Mouse (Mus musculus) T-cell, adult 2 months (primary cell): ENCODE measurements around the gene C2.
"Not testable (repeated sequence)": the region's sequence is repeated elsewhere in the genome, so short reads cannot be mapped to it uniquely, and the experiment has no call there.

Experiments
- DNase-seq: peaks from one replicate; pipeline ENCODE4 v3.0.0; 2022; ENCODE audit warnings: low spot score

The C2 gene

DNA sequence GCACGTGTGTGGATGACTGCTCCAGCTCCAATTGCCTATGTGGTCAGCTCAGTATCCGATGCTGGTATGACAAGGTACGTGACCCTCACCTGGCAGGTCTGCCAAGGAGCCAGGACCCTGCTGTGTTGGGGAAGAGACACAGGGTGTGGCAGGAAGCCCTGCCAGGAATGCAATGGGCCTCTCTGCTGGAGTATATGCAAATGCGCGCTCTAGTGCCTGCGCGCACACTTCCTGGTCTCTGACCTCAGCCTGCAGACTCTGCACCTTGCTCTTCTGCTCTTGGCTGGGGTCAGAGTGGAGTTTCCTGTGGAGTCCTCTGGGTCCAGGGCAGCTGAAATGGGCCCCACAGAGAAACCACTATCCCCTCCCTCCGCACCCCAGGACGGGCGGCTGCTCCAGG lies 12.9 kb upstream of the C2 start:
- DNase-seq, result no peak

DNA sequence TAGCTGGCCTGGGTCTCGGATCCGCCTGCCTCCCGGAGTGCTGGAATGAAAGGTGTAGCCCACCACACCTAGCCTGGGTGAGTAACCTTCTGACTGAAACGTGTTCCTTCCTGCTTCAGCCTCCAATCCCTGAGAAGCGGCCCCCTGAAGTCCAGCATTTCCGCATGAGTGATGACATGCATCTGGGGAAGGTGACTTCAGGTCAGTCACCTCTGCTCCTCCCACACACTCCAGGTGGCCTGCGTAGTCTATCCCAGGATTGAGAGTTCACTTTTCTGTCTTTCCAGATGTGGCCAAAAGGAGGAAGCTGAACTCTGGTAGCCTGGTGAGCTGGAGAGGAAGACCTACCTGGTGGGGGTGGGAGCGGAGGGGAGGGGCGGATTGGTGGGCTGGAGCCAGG lies 4.8 kb upstream of the C2 start:
- DNase-seq, result no peak

DNA sequence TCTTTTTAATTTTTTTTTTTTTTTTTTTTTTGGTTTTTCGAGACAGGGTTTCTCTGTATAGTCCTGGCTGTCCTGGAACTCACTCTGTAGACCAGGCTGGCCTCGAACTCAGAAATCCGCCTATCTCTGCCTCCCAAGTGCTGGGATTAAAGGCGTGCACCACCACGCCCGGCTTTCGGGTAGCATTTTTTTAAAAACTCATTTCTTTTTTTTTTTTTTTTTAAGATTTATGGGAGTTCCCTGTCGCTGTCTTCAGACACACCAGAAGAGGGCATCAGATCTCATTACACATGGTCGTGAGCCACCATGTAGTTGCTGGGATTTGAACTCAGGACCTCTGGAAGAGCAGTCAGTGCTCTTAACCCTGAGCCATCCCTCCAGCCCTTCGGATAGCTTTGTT lies 3.9 kb upstream of the C2 start:
- DNase-seq, result not testable (repeated sequence)

DNA sequence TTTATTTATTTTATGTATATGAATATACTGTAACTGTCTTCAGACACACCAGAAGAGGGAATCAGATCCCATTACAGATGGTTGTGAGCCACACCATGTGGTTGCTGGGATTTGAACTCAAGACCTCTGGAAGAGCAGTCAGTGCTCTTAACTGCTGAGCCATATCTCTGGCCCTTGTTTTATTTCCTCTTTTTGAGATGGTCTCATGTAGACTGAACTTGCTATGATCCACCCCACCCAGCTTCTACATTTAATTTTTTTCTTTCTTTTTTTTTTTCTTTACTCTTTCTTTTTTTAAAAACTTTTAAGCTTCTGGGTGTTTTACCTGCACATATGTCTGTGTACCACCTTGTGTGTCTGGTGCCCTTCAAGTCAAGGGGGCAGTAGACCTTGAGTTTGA lies 2.8 kb upstream of the C2 start:
- not testable (repeated sequence) for DNase-seq

DNA sequence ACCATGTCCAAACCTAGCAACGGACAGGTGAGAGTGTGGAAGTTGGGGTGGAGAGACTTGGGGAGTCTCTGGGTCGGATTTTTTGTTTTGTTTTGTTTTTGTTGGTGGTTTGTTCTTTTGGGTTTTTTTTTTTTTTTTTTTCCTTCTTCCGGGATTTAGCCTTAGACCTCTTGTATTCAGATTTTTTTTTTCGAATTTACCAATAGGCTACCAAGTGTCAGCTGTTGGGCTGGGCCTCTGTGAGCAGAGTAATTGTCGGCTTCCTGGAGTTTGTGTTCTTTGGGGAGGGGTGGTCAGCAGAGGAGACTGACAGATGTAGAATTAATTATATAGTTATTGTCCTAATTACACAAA lies 1.8 kb upstream of the C2 start:
- DNase-seq, result no peak

DNA sequence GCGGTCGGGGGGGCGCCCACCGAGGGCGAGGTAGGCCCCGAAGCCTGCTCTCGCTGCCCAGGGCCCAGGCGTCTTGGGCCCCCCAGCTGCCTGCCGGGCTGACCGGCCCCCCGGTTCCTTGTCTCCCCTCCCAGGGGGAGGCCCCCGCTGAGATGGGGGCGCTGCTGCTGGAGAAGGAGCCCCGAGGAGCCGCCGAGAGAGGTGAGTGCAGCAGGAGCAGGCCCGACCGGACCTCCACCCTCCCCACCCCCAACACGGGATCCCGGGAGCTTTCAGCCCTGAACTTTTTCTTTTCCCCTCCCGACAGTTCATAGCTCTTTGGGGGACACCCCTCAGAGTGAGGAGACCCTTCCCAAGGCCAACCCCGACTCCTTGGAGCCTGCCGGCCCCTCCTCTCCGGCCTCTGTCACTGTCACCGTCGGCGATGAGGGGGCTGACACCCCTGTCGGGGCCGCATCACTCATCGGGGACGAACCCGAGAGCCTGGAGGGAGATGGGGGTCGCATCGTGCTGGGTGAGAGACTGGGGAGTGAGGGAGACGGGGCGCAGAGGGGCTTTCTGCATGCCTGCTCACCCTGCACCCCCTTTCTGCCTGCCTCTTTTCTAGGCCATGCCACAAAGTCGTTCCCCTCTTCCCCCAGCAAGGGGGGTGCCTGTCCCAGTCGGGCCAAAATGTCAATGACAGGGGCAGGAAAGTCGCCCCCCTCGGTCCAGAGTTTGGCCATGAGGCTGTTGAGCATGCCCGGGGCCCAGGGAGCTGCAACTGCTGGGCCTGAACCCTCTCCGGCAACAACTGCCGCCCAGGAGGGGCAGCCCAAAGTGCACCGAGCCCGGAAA lies 1.2 kb upstream of the C2 start:
- peak; percentile 34 for DNase-seq

DNA sequence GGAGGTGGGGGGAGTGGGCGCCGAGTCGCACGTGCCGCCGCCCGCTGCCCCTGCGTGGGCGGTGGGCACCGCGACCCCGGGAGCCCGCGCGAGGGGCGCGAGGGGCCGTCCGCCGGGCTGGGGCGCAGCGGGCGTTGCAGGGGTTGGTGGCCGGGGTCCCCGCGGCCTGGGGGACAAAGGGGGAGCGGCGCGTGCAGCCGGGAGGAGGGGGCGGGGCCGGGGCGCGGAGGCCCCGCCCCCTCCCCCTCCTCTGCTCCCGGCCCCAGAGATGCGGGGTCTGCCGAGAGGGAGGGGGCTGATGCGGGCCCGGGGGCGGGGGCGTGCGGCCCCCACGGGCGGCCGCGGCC lies 614 bp upstream of the C2 start:
- no peak for DNase-seq

DNA sequence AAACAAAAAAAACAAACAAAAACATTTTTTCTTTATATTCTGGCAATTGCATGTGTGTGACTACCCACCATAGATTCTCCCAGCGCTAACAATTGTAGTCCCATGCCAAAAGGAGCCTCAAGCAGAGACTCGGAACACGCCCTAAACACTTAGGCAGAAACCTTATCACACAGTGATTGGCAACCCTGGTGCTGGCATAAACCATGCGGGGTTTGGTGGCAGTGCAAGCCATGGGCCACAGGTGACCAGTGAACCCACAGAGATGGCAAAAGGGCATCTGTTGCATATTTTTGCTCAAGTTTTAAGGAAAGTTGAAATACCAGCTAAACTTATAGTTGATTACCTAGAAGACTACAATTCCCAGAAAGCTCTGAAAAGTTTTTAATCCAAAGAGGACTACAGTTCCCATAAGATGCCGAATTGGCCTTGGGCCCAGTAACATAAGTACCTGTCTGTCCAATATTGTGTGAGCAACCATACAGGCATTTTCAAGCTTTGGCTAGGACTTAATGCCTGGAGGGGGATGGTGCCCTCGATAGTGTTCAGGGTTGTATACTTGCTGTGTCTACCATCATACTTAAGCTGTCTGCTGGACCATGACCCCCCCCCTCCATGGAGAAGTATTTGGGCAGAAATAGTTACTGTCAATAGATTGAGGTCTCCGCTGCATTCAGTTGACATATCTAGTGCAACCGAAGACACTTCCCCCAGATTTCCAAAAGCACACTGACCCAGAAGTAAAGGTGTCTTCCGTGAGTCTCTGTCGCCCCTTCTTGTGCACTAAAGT lies 499 bp downstream of the C2 start:
- no peak for DNase-seq

DNA sequence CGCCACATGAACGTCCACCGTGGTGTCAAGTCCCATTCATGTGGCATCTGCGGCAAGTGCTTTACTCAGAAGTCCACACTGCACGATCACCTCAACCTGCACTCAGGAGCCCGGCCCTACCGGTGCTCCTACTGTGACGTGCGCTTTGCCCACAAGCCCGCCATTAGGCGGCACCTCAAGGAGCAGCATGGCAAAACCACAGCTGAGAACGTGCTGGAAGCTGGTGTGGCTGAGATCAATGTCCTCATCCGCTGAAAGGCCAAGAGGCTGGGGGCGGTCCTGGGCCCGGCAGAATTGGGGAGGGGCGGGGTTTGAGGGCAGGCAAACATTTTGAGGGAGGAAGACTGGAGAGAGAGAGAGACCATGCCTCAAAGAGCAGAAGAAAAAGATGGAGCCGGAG lies 1.7 kb downstream of the C2 start:
- peak; percentile 84 for DNase-seq

DNA sequence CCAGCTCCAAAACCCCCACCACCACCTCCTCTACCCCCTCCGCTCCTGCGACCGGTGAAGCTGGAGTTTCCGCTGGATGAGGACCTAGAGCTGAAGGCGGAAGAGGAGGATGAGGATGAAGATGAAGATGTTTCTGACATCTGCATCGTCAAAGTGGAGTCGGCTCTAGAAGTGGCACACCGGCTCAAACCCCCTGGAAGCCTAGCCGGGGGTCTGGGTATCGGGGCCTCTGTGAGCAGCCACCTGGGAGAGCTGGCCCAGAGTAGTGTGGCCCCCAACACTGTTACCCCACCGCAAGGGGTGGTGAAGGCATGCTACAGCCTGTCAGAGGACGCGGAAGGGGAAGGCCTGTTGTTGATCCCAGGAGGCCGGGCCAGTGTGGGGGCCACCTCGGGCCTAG lies 2.3 kb downstream of the C2 start:
- no peak for DNase-seq

DNA sequence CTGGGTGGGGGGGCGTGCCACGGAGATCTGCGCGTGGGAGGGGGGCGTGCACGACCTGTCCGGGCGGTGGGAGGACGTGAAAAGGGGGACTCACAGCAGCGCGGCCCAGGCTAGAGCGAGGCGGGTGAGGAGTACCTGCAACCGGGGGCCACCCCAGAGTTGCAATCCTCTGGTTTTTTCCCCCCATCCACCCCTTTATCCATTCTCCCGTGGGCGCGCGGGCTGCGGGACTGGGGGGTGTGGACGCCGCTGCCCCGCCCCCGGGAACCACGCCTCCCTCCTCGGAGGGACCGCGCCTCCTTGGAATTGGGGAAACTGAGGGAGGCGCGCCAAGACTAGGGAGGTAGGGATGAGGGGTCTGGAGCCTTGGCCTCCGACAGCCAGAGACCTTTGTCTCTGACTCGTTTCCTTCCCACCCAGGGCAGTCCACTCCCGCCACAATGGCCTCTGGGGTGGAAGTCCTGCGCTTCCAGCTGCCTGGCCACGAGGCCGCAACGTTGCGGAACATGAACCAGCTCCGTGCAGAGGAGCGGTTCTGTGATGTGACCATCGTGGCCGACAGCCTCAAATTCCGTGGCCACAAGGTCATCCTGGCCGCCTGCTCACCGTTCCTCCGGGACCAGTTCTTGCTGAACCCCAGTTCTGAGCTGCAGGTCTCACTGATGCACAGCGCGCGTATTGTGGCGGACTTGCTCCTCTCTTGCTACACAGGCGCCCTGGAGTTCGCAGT lies 3.1 kb downstream of the C2 start:
- no peak for DNase-seq

DNA sequence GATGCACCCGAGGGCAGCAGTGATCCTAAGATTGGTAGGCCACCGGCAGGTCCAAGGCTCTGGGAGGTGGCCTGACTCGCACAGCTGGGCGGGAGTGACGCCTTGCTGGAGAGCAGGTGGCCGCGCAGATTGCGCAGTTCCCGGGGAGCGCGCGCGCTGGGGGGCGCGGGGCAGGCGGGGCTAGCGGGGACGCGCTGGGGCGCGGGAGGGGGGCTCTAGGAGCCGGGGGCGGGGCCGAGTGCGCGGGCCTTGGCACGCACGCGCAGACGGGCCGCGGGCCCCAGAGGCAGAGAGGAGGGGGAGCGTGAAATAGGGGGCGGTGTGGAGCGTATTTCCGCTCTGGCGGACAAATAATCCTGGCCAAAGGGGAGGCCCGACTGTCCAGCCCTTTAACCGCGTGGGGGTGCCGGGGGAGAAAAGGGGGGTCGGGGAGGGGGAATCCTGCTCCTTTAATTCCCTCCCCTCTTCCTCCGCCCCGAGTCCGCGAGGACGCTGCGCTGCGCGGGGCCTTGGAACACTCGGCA lies 3.9 kb downstream of the C2 start:
- peak; percentile 79 for DNase-seq

DNA sequence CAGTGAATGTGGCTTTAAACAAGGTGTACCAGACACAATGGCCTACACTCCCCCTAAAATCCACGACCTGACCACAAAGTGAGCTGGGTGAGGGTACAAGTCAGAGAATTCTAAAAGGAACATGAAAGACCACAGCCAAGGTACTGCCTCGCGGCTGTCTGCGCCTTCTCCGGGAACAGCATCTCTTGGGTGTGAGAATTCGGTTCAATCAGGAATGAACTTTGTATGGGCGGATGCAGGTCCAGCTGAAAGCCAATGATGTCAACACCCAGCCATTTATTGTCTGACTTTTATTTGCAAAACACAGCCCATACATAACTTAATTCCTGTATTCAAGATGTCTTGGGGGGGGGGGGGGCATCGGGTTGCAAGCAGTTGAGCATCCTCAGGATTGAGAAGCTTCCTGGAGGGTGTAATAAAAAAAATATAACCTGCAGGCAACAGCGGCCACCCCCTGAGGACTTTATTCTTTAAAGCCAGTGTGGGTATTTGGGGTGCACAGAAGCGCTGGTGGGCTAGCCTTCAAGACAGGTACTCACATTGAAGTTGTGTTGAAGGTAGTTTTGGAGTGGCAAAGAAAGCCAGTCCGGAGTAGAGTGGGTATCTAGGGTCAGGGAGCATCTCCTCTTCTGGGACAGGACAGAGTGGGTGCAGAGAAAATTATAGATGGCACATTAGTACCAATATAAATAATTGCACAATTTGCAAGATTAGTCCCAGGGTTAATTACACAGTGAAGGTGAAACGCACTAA lies 4.8 kb downstream of the C2 start:
- no peak for DNase-seq

DNA sequence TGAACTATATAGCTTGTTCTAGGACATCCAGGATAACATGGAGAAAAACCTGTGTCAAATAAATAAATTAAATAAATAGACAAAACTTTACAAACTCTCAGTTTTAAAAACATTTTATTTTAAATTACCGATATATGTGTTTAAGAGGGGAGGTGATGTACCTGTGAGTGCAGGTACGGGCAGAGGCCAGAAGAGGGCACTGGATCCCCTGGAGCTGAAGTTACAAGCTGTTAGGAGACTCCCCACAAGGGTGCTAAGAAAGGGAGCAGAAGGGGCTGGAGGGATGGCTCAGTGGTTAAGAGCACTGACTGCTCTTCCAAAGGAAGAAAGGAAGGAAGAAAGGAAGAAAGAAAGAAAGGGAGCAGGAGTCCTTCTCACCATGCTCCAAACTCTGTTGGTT lies 6.7 kb downstream of the C2 start:
- DNase-seq, result no peak

DNA sequence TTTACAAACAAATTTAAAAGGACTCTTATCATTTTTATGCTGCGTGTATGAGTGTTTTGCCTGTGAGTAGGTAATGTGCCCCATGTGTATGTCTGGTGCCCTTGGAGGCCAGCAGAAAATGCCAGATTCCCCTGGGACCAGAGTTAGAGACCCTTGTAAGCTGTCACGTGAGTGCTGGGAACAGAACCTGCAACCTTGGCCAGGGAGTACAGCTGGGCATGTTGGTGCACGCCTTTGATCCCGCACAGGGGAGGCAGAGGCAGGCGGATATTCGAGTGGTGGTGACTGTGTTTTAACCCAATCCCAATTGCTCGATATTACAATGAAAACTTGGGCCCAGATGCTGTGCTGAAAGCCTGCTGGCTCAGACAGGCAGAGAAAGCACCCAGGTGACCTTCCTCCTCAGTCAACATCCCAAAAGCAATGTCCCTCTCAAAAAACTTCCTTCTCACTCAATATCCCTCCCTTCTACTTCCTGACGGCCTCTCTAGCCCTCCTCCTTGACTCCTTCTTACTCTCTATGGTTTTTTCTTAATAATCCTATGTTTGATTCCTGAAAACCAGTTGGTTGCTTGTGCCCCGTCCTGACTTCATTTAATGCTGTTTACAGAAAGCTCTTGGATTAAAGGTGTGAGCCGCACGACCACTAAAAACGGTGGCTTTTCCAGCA lies 7.9 kb downstream of the C2 start:
- DNase-seq, result no peak

DNA sequence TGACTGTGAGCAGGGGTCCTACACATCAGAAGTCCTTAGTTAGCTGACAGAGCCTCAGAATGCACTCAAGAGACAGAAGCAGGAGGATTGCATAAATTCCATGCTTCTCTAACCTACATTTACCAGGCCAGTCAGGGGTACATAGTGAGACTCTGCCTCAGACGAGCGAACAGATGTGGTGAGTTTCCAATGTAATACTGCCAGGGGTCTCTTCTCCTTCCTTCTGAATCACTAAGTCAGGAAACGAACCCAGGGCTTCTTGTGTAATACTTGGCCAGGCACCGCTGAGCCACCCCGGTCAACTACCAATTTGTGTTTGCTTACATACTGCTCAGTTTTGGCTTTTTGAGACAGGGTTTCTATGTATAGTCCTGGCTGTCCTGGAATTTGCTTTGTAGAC lies 10.1 kb downstream of the C2 start:
- DNase-seq, result no peak

DNA sequence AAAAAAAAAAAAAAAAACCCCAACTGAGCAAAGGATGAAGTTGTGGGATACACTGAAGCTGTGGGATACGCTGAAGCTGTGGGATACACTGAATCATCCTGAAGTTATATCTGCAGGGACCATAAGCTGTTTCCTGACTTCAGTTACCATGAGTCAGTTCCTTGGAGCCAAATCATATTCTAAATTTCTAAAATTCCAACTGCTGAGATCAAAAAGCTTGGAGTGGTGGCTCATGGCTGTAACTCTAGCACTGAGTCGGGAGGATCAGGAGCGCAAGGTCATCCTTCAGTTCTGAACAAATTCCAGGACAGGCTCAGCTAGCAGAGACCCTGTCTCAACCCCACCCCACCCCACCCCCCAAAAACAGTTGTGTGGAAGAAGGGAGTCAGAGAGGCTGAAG lies 12.4 kb downstream of the C2 start:
- no peak for DNase-seq

DNA sequence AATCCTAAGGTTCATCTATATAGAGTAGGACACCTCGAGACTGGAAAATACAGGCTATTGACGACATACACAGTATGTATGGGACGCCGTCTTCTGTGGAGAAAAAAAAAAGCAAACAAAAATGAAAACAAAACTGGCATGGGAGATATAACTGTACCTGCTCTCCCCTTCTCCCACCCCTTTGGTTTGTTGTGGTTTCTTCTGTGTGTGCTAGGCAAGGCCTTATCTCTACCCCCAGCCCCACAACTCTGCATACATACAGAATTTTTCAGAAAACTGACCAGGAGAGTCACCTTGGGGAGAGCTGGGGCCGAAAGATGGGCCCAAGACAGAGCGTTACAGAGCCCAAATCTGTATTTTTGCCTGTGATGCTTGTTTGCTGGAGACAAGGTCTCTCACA lies 13.4 kb downstream of the C2 start:
- DNase-seq, result no peak

DNA sequence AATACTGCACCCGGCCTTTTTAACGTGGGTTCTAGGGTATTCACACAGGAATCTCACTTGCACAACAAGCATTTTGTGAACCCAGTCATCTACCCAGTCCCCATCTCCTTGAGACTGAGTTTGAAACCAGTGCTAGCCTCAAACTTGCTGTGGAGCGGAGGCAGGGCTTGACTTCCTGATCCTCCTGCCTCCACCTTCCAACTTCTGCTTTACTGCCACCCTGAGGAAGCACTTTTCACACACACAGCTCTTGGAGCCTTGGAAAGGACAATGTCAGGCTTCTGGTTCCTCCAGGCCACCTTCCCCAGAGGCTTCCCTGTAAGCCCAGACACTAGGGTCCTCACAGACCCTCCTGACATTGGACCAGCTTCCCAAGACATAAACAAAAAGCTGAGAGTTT lies 14.7 kb downstream of the C2 start:
- DNase-seq, result no peak

DNA sequence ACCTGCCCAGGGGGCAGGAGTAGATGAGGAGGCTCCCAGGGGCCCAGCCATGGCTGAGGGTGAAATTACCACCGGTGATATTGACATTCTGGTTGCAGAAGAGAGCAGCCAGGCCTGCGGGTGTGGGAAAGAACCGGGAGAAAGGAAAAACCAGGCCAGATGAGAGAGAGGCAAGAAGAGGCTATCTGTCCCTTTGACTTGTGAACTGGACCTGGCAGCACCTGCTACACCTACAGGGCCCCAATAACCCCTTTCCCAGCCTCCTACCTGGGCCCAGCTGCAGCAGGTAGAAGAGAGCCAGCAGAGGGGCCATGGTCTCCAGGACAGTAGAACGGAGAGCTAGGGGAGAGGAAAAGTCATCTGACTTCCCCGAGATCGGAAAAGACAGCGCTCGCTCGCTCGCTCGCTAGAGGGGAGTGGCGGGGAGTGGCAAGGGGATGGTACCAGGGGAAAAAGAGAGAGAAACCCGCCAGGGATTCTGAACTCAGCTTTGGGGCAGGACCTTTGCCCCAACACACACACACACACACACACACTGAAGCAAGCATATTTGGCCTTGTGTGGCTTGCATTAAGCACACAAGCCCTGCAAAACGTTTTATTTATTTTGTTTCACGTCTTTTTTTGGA lies 16.3 kb downstream of the C2 start, which contains the start of gene Gm20547:
Gene Gm20547 (minus strand): TSS at position 360 of the 628 bp plus-strand sequence.
- no peak for DNase-seq

DNA sequence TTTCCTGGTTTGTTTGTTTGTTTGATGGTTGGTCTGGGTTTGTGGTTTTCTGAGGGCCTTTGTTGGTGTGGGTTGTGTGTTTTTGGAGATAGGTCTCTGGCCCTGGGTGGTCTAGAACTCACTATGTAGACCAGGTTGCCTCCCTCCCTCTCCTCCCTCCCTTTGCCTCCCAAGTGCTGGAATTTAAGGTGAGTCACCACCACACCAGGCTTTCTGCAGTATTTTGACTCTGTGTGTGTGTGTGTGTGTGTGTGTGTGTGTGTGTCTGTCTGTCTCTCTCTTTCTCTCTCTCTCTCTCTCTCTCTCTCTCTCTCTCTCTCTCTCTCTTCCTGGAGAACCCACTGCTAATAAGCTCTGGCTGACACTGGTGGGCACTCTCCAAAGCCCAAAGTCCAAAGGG lies 16.9 kb downstream of the C2 start:
- DNase-seq, result no peak
